Mouse (Mus musculus) cortical plate, adult 2 months (tissue): ENCODE data around the gene Ubtf.

ENCODE experiments used
- CTCF ChIP-seq: fragments of 200-500 bp; IDR thresholded peaks from 2 replicates; pipeline ENCODE4 v1.5.1; 2011; ENCODE audit warnings: mild to moderate bottlenecking, control low read depth, low read length; ENCODE audit not compliant: insufficient read depth; ENCODE audit errors: extremely low read depth
- POLR2A ChIP-seq: fragments of 200-500 bp; IDR thresholded peaks from 2 replicates; pipeline ENCODE4 v1.6.1; 2011; ENCODE audit warnings: mild to moderate bottlenecking, low read length, control low read depth; ENCODE audit not compliant: insufficient read depth; ENCODE audit errors: extremely low read depth

DNA sequence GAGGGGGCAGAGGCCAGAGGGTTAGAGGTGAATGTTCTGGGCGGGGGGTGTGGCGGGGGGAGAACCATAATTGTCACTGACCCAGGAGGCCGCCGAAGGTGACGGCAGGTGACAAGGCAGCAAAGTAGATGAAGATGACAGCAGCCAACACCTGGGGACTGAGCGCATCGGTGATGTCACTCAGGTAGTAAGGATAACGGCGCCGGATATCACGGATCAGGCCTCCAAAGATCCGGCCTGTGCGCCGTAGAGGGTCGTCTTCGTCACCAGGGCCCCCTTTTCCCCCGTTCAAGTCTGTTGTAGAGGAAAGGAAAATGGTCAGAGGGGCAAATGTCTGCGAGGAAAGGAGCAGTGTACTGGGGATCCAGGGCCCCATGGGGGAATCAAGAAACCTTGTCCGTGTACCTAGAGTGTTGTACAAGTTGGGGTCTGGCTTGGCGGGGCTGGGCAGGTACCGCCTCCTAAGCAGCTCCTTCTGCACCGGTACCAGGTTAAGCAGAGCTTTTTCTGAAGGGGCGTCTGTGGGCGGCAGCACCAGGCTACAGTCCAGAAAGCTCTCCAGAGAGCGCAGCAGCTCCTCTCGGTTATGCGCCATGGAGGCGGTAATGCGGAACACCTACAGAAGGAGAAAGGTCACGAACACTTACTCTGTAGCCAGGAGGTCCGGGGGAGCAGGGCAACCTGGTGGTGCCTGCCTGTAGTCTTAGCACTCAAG, 37.3 kb upstream of the Ubtf start:
- TF ChIP-seq POLR2A (no peak), CTCF (no peak)
